Mouse (Mus musculus) testis, adult 2 months (tissue): ENCODE results near the gene Spock1. TPM values are rescaled to one million over a fixed set of nuclear protein-coding genes. Genes with fewer than 3 reads are reported as not detected.

Experiments used
- H3K27ac ChIP-seq: fragments of 200-500 bp; 2 replicates; pipeline ENCODE4 v1.5.1; 2012; ENCODE audit warnings: low read depth, low read length; ENCODE audit not compliant: control insufficient read depth, insufficient read depth
- H3K27me3 ChIP-seq: fragments of 200-500 bp; 2 replicates; pipeline ENCODE4 v1.6.1; 2012; ENCODE audit warnings: mild to moderate bottlenecking, low read length, moderate library complexity; ENCODE audit not compliant: control insufficient read depth, insufficient read depth
- H3K36me3 ChIP-seq: fragments of 200-500 bp; 2 replicates; pipeline ENCODE4 v1.6.1; 2012; ENCODE audit warnings: mild to moderate bottlenecking, low read length; ENCODE audit not compliant: control insufficient read depth, insufficient read depth
- H3K4me1 ChIP-seq: fragments of 200-500 bp; 2 replicates; pipeline ENCODE4 v1.6.1; 2012; ENCODE audit warnings: low read length; ENCODE audit not compliant: control insufficient read depth, insufficient read depth
- H3K4me3 ChIP-seq: fragments of 200-500 bp; 2 replicates; pipeline ENCODE4 v1.5.1; 2012; ENCODE audit warnings: low read depth, mild to moderate bottlenecking, low read length, moderate library complexity, mixed read lengths; ENCODE audit not compliant: control insufficient read depth
- CTCF ChIP-seq: fragments of 200-500 bp; IDR thresholded peaks from 2 replicates; pipeline ENCODE4 v1.5.1; 2012; ENCODE audit warnings: low read depth, mild to moderate bottlenecking, inconsistent platforms, low read length, moderate library complexity; ENCODE audit not compliant: control insufficient read depth, insufficient read depth, insufficient replicate concordance
- POLR2A ChIP-seq: fragments of 200-500 bp; IDR thresholded peaks from 2 replicates; pipeline ENCODE4 v1.6.1; 2012; ENCODE audit warnings: low read depth, mild to moderate bottlenecking, inconsistent platforms, low read length, moderate library complexity; ENCODE audit not compliant: control insufficient read depth
- polyA plus RNA-seq: library from polyadenylated mRNA; depleted of rRNA; stranded (reverse); fragments of >200 nt; gene quantifications from 2 replicates; pipeline ENCODE4 v1.2.3, GENCODE M21; 2012

The Spock1 gene
- polyA plus RNA-seq, 1 experiment = 0.70 TPM

- Histone ChIP-seq H3K4me3 (no peak overlapping the region), H3K36me3 (no peaks in the 10 kb centered on the region), H3K4me1 (no peaks in the 10 kb centered on the region), H3K27ac (no peak overlapping the region), H3K27me3 (no peaks in the 10 kb centered on the region)
- TF ChIP-seq POLR2A = no peak
- TF ChIP-seq CTCF = no peak
Observed at GRCm38 (mm10) chr13:57865029-57865428, 43.1 kb downstream of the Spock1 start.

DNA sequence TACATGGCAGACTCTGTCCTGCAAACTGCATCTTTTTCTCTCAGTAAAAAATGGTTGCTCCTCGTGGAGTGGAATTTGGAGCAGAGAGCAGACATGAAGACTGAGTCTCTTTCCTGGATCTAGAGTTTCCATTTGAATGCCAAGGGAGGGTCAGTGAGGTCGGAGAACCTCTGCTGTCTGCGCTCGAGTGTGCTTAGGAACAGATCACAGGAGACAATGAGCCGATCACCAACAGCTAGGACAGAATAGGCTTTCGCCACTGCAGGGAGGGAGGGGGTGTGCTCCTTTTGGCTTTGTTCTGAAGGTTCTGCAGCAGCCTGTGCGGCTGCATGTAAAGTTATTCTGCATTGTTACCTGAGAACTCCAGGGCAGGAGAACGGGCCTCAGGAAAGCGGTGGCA lies 49.6 kb downstream of the Spock1 start:
- Histone ChIP-seq H3K4me3 (no peak overlapping the region), H3K4me1 (no peaks in the 10 kb centered on the region), H3K27ac (no peak overlapping the region), H3K36me3 (no peaks in the 10 kb centered on the region), H3K27me3 (no peaks in the 10 kb centered on the region)
- no peak for TF ChIP-seq CTCF
- TF ChIP-seq POLR2A = no peak

- Histone ChIP-seq H3K4me1 (no peaks in the 10 kb centered on the region), H3K27me3 (no peaks in the 10 kb centered on the region)
- TF ChIP-seq CTCF = no peak
- TF ChIP-seq POLR2A = no peak
Observed at GRCm38 (mm10) chr13:57857016-57857415, 51.1 kb downstream of the Spock1 start.

GRCm38 (mm10) chr13:57856311-57856853 lies 51.8 kb downstream of the Spock1 start:
- H3K36me3 ChIP-seq = no peaks in the 10 kb centered on the region
- TF ChIP-seq CTCF (no peak), POLR2A (no peak)
- no peaks in the 10 kb centered on the region for H3K4me1 ChIP-seq
- H3K27me3 ChIP-seq = no peaks in the 10 kb centered on the region
- H3K27ac ChIP-seq = no peak overlapping the region
- no peak overlapping the region for H3K4me3 ChIP-seq

More at GRCm38 (mm10) chr13:57857016-57857415, 51.1 kb downstream of the Spock1 start:
- H3K4me3 ChIP-seq = no peak overlapping the region
- no peak overlapping the region for H3K27ac ChIP-seq
- H3K36me3 ChIP-seq = no peaks in the 10 kb centered on the region

GRCm38 (mm10) chr13:57855766-57856165 lies 52.4 kb downstream of the Spock1 start:
- no peaks in the 10 kb centered on the region for H3K4me1 ChIP-seq

GRCm38 (mm10) chr13:57854416-57854815 lies 53.7 kb downstream of the Spock1 start:
- H3K4me1 ChIP-seq = no peaks in the 10 kb centered on the region
- H3K36me3 ChIP-seq = no peaks in the 10 kb centered on the region
- H3K4me3 ChIP-seq = no peak overlapping the region
- TF ChIP-seq POLR2A (no peak), CTCF (no peak)
- H3K27ac ChIP-seq = no peak overlapping the region
- no peaks in the 10 kb centered on the region for H3K27me3 ChIP-seq

More at GRCm38 (mm10) chr13:57855766-57856165, 52.4 kb downstream of the Spock1 start:
- Histone ChIP-seq H3K27ac (no peak overlapping the region), H3K27me3 (no peaks in the 10 kb centered on the region), H3K36me3 (no peaks in the 10 kb centered on the region), H3K4me3 (no peak overlapping the region)
- TF ChIP-seq POLR2A (no peak), CTCF (no peak)

GRCm38 (mm10) chr13:57853621-57854020 lies 54.5 kb downstream of the Spock1 start:
- Histone ChIP-seq H3K4me1 (no peaks in the 10 kb centered on the region), H3K4me3 (no peak overlapping the region), H3K27ac (no peak overlapping the region), H3K27me3 (no peaks in the 10 kb centered on the region), H3K36me3 (no peaks in the 10 kb centered on the region)
- no peak for TF ChIP-seq CTCF
- TF ChIP-seq POLR2A = no peak
